2 mouse cellular contexts compared by ENCODE assay signal in genomic region chr9:80735806-80736205, GRCm38 (mm10).
A peak's percentile ranks its signal among the peaks of the same experiment; 100 is the strongest.
DNase-seq lines count a peak whose midpoint lies in the region; ATAC-seq lines count a peak whose summit lies in the region.
"Not testable (repeated sequence)": the region's sequence is repeated elsewhere in the genome, so short reads cannot be mapped to it uniquely, and the experiment has no call there.

No protein-coding gene starts in this region.

- DNase-seq in heart, adult 11 months: peak; percentile 76
- peak; percentile 15 for DNase-seq in hindbrain, embryonic 14.5 days (ENCODE audit: low spot score)

- not testable (repeated sequence) for H3K4me3 ChIP-seq in hindbrain, embryonic 14.5 days (replicated peaks; ENCODE audit: low read length)

- not testable (repeated sequence) for H3K9me3 ChIP-seq in hindbrain, embryonic 14.5 days (ENCODE audit: control insufficient read depth, low read length)

- not testable (repeated sequence) for H3K36me3 ChIP-seq in hindbrain, embryonic 14.5 days (replicated peaks; ENCODE audit: control insufficient read depth, insufficient read depth)

- H3K27me3 ChIP-seq in hindbrain, embryonic 14.5 days (ENCODE audit: control insufficient read depth, insufficient read depth, low read length): not testable (repeated sequence)

- H3K9ac ChIP-seq in hindbrain, embryonic 14.5 days: not testable (repeated sequence)

- not testable (repeated sequence) for H3K4me1 ChIP-seq in hindbrain, embryonic 14.5 days (replicated peaks; ENCODE audit: control insufficient read depth, insufficient read depth, low read length)

- H3K27ac ChIP-seq in hindbrain, embryonic 14.5 days: not testable (repeated sequence)

- H3K4me2 ChIP-seq in hindbrain, embryonic 14.5 days (replicated peaks): not testable (repeated sequence)

- ATAC-seq in hindbrain, embryonic 14.5 days (ENCODE audit: low FRiP score): not testable (repeated sequence)

- WGBS in hindbrain, embryonic 14.5 days: 96% methylated on average over 9 of the region's 9 CpGs
